Mouse (Mus musculus) spleen, adult 2 months (tissue): ENCODE data around the gene Cope.

Experiments used
- CTCF ChIP-seq: fragments of 200-500 bp; IDR thresholded peaks from 2 replicates; pipeline ENCODE4 v1.5.1; 2011; ENCODE audit warnings: mild to moderate bottlenecking, inconsistent platforms; ENCODE audit not compliant: insufficient read depth, insufficient read length, insufficient replicate concordance; ENCODE audit errors: extremely low read depth
- POLR2A ChIP-seq: fragments of 200-500 bp; IDR thresholded peaks from 2 replicates; pipeline ENCODE4 v1.6.1; 2011; ENCODE audit warnings: low read depth, low read length, inconsistent platforms

DNA sequence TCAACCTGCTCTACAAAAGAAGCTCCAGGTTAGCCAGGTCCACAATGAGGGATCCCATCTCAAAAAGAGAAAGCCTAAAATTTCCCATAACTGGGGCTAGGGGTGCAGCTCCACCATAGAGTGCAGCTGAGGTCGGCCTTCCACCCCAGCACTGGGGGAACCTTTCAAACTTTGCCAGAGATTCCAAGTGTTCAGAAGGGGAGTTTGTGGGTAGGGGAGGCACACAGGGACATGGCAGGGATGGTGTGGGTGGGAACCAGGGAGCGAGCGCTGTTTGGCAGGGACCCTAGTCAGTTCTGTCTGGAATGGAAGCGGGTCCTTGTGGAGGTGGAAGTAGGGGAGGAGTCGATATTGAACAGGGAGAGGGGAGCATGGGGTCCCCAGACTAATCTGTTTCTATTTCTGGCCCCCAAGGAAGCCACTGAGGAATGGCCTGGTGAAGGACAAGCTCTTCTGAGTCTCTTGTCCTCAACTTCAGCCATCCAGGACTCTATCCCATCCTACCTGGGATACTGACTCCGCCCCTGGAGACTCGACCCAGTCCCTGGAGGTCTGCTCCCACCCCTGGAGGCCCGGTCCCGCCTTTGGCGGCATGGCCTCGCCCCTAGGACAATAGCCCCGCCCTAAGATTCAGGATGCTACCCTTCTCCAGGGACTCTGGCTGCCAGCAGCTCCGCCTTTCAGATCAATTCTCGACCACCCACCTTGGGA, 27.0 kb downstream of the Cope start, which contains the start of gene Gdf1:
- no peak for TF ChIP-seq CTCF
- no peak for TF ChIP-seq POLR2A
